Comparison of ENCODE assay signal across 8 mouse cellular contexts in genomic region chr2:91470055-91470647, GRCm38 (mm10). TPM values are rescaled to one million over a fixed set of nuclear protein-coding genes. Genes with fewer than 3 reads are reported as not detected.
A peak's percentile ranks its signal among the peaks of the same experiment; 100 is the strongest.
DNase-seq lines count a peak whose midpoint lies in the region; ATAC-seq lines count a peak whose summit lies in the region.

No protein-coding gene starts in this region.

- H3K27ac ChIP-seq in forebrain, embryonic 11.5 days (ENCODE audit: low read depth, low read length): peak overlapping the region; percentile 19; the same call in 1 of the 2 replicates
- no peak overlapping the region for H3K27ac ChIP-seq in neural tube, embryonic 12.5 days

- H3K4me2 ChIP-seq in forebrain, embryonic 11.5 days (ENCODE audit: low read depth, low read length, severe bottlenecking): no peak overlapping the region
- H3K4me2 ChIP-seq in neural tube, embryonic 12.5 days (replicated peaks): peak overlapping the region; percentile 25

- H3K4me1 ChIP-seq in forebrain, embryonic 11.5 days (replicated peaks; ENCODE audit: control insufficient read depth, insufficient read depth, low read length): peaks cover 13% of the 10 kb centered on the region
- peaks cover 23% of the 10 kb centered on the region for H3K4me1 ChIP-seq in neural tube, embryonic 12.5 days

- H3K9me3 ChIP-seq in forebrain, embryonic 11.5 days (ENCODE audit: control insufficient read depth, low read length): no peaks in the 10 kb centered on the region
- no peaks in the 10 kb centered on the region for H3K9me3 ChIP-seq in neural tube, embryonic 12.5 days

- DNase-seq in embryo, embryonic 9.5 days (ENCODE audit: extremely low spot score): peak; percentile 41
- no peak for DNase-seq in forebrain, embryonic 11.5 days (ENCODE audit: low spot score)
- peak; percentile 28 to 67 for DNase-seq in layer of hippocampus, postnatal 14 days (ENCODE audit: low spot score in 2 of 2)
- DNase-seq in thymus, postnatal 36 days: no peak
- no peak for DNase-seq in adrenal gland, adult 2 months
- no peak for DNase-seq in heart, adult 8-10 months (ENCODE audit: low spot score)
- DNase-seq in urinary bladder, postnatal 14 days (ENCODE audit: low spot score): no peak

- peak; percentile 71 for ATAC-seq in forebrain, embryonic 11.5 days (replicated peaks; ENCODE audit: low FRiP score)
- peak; percentile 65 for ATAC-seq in neural tube, embryonic 12.5 days (ENCODE audit: low FRiP score, low read depth)

- peak overlapping the region; percentile 25; the same call in 1 of the 2 replicates for H3K9ac ChIP-seq in forebrain, embryonic 11.5 days (ENCODE audit: low read length)
- no peak overlapping the region for H3K9ac ChIP-seq in neural tube, embryonic 12.5 days

- H3K4me3 ChIP-seq in forebrain, embryonic 11.5 days (ENCODE audit: low read depth, low read length): no peak overlapping the region
- no peak overlapping the region for H3K4me3 ChIP-seq in neural tube, embryonic 12.5 days

- H3K36me3 ChIP-seq in forebrain, embryonic 11.5 days (ENCODE audit: control insufficient read depth, insufficient read depth, low read length): no peaks in the 10 kb centered on the region; the same call in 1 of the 2 replicates
- peaks cover 19% of the 10 kb centered on the region for H3K36me3 ChIP-seq in neural tube, embryonic 12.5 days

- WGBS in forebrain, embryonic 11.5 days: 17% methylated on average over 7 of the region's 7 CpGs
- 10% methylated on average over 7 of the region's 7 CpGs for WGBS in neural tube, embryonic 12.5 days

- no peaks in the 10 kb centered on the region for H3K27me3 ChIP-seq in forebrain, embryonic 11.5 days (ENCODE audit: control insufficient read depth, insufficient read depth, low read length)
- H3K27me3 ChIP-seq in neural tube, embryonic 12.5 days (replicated peaks): no peaks in the 10 kb centered on the region

RNA-seq across cellular contexts. Expression of gene Lrp4, which starts 12.8 kb away (rescaled TPM):
- polyA plus RNA-seq in forebrain, embryonic 11.5 days (2014; fragmentation: Nextera tagmentation; extraction: Ambion mirVana): 10.2 and 11.3 TPM in 2 replicates
- total RNA-seq in layer of hippocampus, postnatal 14 days (2021): 10 to 100 TPM; 38.0 to 40.2 TPM
- polyA plus RNA-seq in neural tube, embryonic 12.5 days (2016; fragmentation: Nextera tagmentation; extraction: Ambion mirVana): 5.3 and 5.4 TPM in 2 replicates
- total RNA-seq in adrenal gland, adult 2 months (2021): 1 to 10 TPM; 3.5 to 6.5 TPM
- 2.0 and 2.4 TPM in 2 replicates for polyA plus RNA-seq in adrenal gland, adult 2 months (2012; rRNA removed)
- 10 to 100 TPM in 3 of 4 experiments, 1 to 10 TPM in 1; 8.9 to 13.3 (median 11.3) TPM for total RNA-seq in heart, adult 8-10 months (2022)

RNA-seq across cellular contexts. Expression of gene 1110051M20Rik, which starts 25.6 kb away (rescaled TPM):
- 102 and 114 TPM in 2 replicates for polyA plus RNA-seq in forebrain, embryonic 11.5 days (2014; fragmentation: Nextera tagmentation; extraction: Ambion mirVana)
- total RNA-seq in layer of hippocampus, postnatal 14 days (2021): 100 to 1,000 TPM in 1 of 2 experiments, 10 to 100 TPM in 1; 90.8 to 106 TPM
- polyA plus RNA-seq in neural tube, embryonic 12.5 days (2016; fragmentation: Nextera tagmentation; extraction: Ambion mirVana): 106 and 112 TPM in 2 replicates
- 10 to 100 TPM; 14.7 to 19.2 TPM for total RNA-seq in adrenal gland, adult 2 months (2021)
- polyA plus RNA-seq in adrenal gland, adult 2 months (2012; rRNA removed): 14.9 and 16.0 TPM in 2 replicates
- 10 to 100 TPM in 3 of 4 experiments, 1 to 10 TPM in 1; 9.1 to 14.9 (median 13.8) TPM for total RNA-seq in heart, adult 8-10 months (2022)

RNA-seq across cellular contexts. Expression of gene Ckap5, which starts 56.4 kb away (rescaled TPM):
- 138 and 153 TPM in 2 replicates for polyA plus RNA-seq in forebrain, embryonic 11.5 days (2014; fragmentation: Nextera tagmentation; extraction: Ambion mirVana)
- total RNA-seq in layer of hippocampus, postnatal 14 days (2021): 100 to 1,000 TPM; 112 to 120 TPM
- 127 and 139 TPM in 2 replicates for polyA plus RNA-seq in neural tube, embryonic 12.5 days (2016; fragmentation: Nextera tagmentation; extraction: Ambion mirVana)
- total RNA-seq in adrenal gland, adult 2 months (2021): 10 to 100 TPM; 36.6 to 40.3 TPM
- 2.3 and 2.9 TPM in 2 replicates for polyA plus RNA-seq in adrenal gland, adult 2 months (2012; rRNA removed)
- 10 to 100 TPM; 44.4 to 51.3 (median 46.8) TPM for total RNA-seq in heart, adult 8-10 months (2022)

Comparison
In these comparisons a context has a peak if more than half of its experiments do, and no peak if none do; other contexts are left out.
1. DNase-seq: peak in embryo, embryonic 9.5 days (single experiment) and layer of hippocampus, postnatal 14 days (2 of 2); none in forebrain, embryonic 11.5 days (single experiment), thymus, postnatal 36 days (0 of 2), adrenal gland, adult 2 months (single experiment), heart, adult 8-10 months (single experiment) and urinary bladder, postnatal 14 days (single experiment).
2. RNA of gene 1110051M20Rik, which starts 25.6 kb away (total RNA-seq): 90.8 to 106 TPM in layer of hippocampus, postnatal 14 days; 14.7 to 19.2 TPM in adrenal gland, adult 2 months and 9.1 to 14.9 TPM in heart, adult 8-10 months; every median in the first group is over 4 times any median in the second.